Mouse (Mus musculus) midbrain, postnatal 0 days (tissue): ENCODE measurements around the gene Tldc2. TPM values are rescaled to one million over a fixed set of nuclear protein-coding genes. Genes with fewer than 3 reads are reported as not detected.

Experiments
- ATAC-seq: fragments of 200-750 bp; cut with Nextera tagmentation; 2 replicates; pipeline ENCODE4 v1.8.0; 2017; ENCODE audit warnings: moderate number of reproducible peaks, mild to moderate bottlenecking, moderate TSS enrichment, moderate library complexity; ENCODE audit not compliant: low FRiP score
- DNase-seq: peaks from one replicate; pipeline ENCODE4 v3.0.0-alpha.2; 2015; ENCODE audit warnings: low spot score
- H3K27ac ChIP-seq: fragments of 300-500 bp; sonication (generic); 2 replicates; pipeline ENCODE4 v1.5.1; 2014; ENCODE audit warnings: low read depth, mild to moderate bottlenecking, low read length, mixed read lengths
- H3K27me3 ChIP-seq: fragments of 300-500 bp; sonication (generic); 2 replicates; pipeline ENCODE4 v1.6.1; 2014; ENCODE audit warnings: low read length, control low read depth, mixed read lengths; ENCODE audit not compliant: insufficient read depth
- H3K36me3 ChIP-seq: fragments of 300-500 bp; sonication (generic); 2 replicates; pipeline ENCODE4 v1.6.1; 2014; ENCODE audit warnings: low read length, control low read depth, mixed read lengths; ENCODE audit not compliant: insufficient read depth
- H3K4me1 ChIP-seq: fragments of 300-500 bp; sonication (generic); 2 replicates; pipeline ENCODE4 v1.6.1; 2014; ENCODE audit warnings: mild to moderate bottlenecking, control low read depth, antibody characterized with exemption, low read length, mixed read lengths; ENCODE audit not compliant: insufficient read depth
- H3K4me2 ChIP-seq: fragments of 300-500 bp; sonication (generic); 2 replicates; pipeline ENCODE4 v1.6.1; 2014; ENCODE audit warnings: low read depth, mild to moderate bottlenecking, low read length, mixed read lengths; ENCODE audit not compliant: poor library complexity, severe bottlenecking
- H3K4me3 ChIP-seq: fragments of 300-500 bp; sonication (generic); 2 replicates; pipeline ENCODE4 v1.5.1; 2014; ENCODE audit warnings: low read depth, mild to moderate bottlenecking, low read length, moderate library complexity
- H3K9ac ChIP-seq: fragments of 300-500 bp; sonication (generic); replicated peaks from 2 replicates; pipeline ENCODE4 v1.6.1; 2014; ENCODE audit warnings: mild to moderate bottlenecking, low read length, moderate library complexity, mixed read lengths; ENCODE audit not compliant: poor library complexity, severe bottlenecking
- H3K9me3 ChIP-seq: fragments of 300-500 bp; sonication (generic); 2 replicates; pipeline ENCODE4 v1.6.1; 2016; ENCODE audit warnings: low read length, control low read depth
- CTCF ChIP-seq: IDR thresholded peaks from 2 replicates; pipeline ENCODE4 v1.5.1; 2016; ENCODE audit warnings: antibody characterized with exemption, mild to moderate bottlenecking
- WGBS: fragments of 180-500 bp; shearing (Covaris S2); extraction: QIAGEN DNeasy Blood & Tissue Kit; methylation state at CpG from one replicate; pipeline ENCODE4 v1.1.7; 2014; 5-methylcytosine and 5-hydroxymethylcytosine counted together
- polyA plus RNA-seq: library from polyadenylated mRNA; unstranded; fragments of >200 nt; fragmentation: Nextera tagmentation; extraction: Ambion mirVana; gene quantifications from 2 replicates; pipeline ENCODE4 v1.2.1, GENCODE M21; 2015
- total RNA-seq: library from RNA; depleted of rRNA; stranded (reverse); fragments of >200 nt; gene quantifications from 2 replicates; pipeline ENCODE4 v1.2.3, GENCODE M21; 2014

Tldc2 gene
- total and polyA plus RNA-seq, 2 experiments from 2014 or later: not detected

DNA sequence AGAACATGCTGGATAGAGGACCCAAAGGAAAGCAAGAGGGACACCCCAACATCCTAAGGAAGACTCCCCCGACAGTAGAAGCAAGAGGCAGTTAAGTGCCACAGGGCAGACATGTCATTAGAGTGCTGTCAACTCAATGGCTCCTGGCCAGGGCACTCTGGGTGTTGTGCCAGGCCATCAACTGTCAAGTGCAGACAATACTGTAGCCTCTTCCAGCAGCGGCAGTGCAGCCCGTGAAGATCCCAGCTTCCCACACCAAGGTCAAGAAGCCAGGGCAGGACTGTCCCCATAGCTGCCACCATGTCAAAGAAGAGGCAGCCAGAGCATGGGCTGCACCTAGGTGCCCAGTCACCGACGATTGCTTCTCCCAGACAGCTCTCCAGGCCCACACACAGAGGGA, 9.7 kb upstream of the Tldc2 start:
- Histone ChIP-seq H3K9me3 (no peaks in the 10 kb centered on the region), H3K9ac (peak overlapping the region; percentile 97), H3K36me3 (peaks cover 6% of the 10 kb centered on the region; the same call in 1 of the 2 replicates), H3K4me1 (peaks cover 31% of the 10 kb centered on the region), H3K27ac (peak overlapping the region; percentile 96), H3K4me3 (peak overlapping the region; percentile 92), H3K4me2 (peak overlapping the region; percentile 99), H3K27me3 (no peaks in the 10 kb centered on the region)
- DNase-seq: peak; percentile 75
- no peak for ATAC-seq
- WGBS: 10% methylated on average over 5 of the region's 5 CpGs
- TF ChIP-seq CTCF: no peak

DNA sequence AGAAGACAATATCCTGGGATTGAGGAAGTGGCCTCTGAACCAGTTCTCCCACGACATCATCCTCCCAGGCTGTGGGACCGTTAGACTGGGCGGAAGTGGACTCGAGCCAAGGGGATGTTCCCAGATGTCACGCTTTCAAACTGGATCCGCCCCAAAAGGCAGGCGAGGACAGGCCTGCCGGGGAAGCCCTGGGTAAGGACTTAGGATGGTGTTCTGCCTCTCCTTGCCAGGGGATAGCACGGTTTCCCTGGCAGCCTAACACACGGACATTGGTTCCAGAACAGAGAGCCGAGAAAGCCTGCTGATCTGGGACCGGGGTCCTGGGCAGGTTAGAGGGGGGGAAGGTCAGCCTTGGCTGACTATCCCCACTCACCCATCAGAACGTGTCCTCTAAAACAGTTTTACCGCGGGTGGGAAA, 9.2 kb upstream of the Tldc2 start:
- peak overlapping the region; percentile 97 for H3K9ac ChIP-seq
- H3K27me3 ChIP-seq: no peaks in the 10 kb centered on the region
- peaks cover 31% of the 10 kb centered on the region for H3K4me1 ChIP-seq
- WGBS: under 1% methylated on average over 15 of the region's 15 CpGs
- peak overlapping the region; percentile 92 for H3K4me3 ChIP-seq
- peaks cover 6% of the 10 kb centered on the region; the same call in 1 of the 2 replicates for H3K36me3 ChIP-seq
- H3K9me3 ChIP-seq: no peaks in the 10 kb centered on the region
- peak overlapping the region; percentile 96 for H3K27ac ChIP-seq
- ATAC-seq (no peak), DNase-seq (peak; percentile 82)
- H3K4me2 ChIP-seq: peak overlapping the region; percentile 99
- no peak for TF ChIP-seq CTCF

DNA sequence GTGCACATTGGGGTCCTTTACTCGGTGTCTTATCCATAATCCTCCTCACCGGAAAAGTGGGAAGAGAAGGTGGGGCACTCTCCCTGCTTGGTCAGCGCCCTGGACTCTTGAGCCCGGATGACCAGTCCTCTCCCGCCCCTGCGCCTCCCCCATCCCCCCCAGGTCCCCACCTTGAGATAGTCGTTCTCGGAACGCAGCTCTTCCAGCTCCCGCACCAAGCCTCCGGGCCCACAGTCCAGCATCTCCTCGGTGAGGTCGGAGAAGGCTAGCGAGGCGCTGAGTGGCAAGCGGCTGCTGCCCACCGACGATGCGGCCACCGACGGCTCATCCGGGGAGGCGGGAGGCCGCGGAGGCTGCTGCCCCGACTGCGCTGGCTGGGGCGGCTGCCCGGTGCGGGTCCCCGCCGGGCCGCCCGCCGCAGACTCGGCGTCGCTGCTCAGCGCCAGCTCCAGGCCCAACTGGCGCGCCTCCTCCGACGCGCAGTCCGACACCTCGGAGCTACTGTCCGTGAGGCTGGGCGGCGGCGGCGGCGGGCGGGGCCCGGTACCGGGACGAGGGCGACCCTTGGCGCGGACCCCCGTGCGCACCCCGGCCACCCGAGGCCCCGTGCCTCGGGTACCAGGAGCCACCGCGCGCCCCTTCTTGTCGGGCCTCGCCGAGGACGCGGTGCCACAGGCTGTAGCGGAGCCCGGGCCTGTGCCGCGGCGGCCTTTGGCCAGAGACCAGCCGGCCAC, 8.6 kb upstream of the Tldc2 start:
- Histone ChIP-seq H3K27me3 (no peaks in the 10 kb centered on the region), H3K36me3 (peaks cover 4% of the 10 kb centered on the region; the same call in 1 of the 2 replicates), H3K4me3 (peak overlapping the region; percentile 92), H3K27ac (peak overlapping the region; percentile 96), H3K9me3 (no peaks in the 10 kb centered on the region), H3K4me1 (peaks cover 31% of the 10 kb centered on the region), H3K4me2 (peak overlapping the region; percentile 99), H3K9ac (peak overlapping the region; percentile 97)
- 0% methylated on average over 51 of the region's 79 CpGs for WGBS
- DNase-seq (no peak), ATAC-seq (peak; percentile 11; the same call in 1 of the 2 replicates)
- no peak for TF ChIP-seq CTCF

DNA sequence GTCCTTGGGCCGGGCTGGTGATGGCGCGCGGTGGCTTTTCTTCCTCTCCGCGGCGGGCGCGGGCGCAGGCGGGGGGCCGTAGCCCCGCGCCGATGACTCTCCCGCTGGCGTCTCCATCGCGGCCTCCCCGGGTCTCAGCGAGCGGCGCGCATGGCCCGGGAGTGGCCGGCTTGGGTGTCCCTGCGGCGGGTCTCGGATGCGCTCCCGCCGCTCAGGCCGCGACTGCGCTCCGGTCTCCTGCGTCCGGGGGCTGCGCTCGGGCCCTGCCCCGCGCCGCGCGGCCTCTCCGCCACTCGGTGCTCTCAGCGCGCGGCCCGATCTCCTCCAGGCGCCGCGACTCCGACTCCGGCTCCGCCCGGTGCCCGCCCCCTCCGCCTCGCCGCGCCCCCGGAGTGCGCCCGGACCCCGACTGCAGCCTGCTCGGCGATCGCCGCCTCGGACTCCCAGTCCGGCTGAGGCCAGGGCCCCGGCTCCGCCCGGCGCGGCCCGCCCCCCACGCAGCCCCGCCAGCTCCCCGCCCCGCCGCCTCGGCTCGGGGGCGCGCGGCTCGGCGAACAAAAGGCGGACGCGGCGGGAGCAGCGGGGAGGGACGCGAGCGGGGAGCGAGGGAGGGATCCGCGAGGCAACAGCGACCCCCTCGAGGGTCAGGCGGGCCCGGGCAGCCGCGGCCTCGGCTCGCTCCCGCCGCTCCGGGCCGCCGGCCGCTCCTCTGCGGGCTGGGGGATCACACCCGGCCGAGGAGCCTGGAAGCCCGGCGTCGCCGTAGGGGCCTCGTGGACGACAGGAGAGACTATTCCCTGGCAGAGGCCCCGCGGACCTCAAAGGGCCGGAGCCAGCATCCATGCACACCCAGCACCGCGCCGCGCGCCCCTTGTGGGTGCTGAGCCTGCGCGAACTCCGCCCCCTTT, 7.8 kb upstream of the Tldc2 start, which contains the start of gene Soga1:
Gene Soga1 (minus strand): TSS at position 462 of the 908 bp plus-strand sequence.
- DNase-seq: peak; percentile 89
- Histone ChIP-seq H3K27me3 (no peaks in the 10 kb centered on the region), H3K4me2 (peak within 1 kb of the TSS; percentile 99), H3K27ac (peak within 1 kb of the TSS; percentile 96), H3K4me3 (peak within 1 kb of the TSS; percentile 92), H3K9ac (peak within 1 kb of the TSS; percentile 97), H3K4me1 (peaks cover 28% of the 10 kb centered on the region), H3K9me3 (no peaks in the 10 kb centered on the region), H3K36me3 (no peaks in the 10 kb centered on the region)
- under 1% methylated on average over 72 of the region's 136 CpGs for WGBS
- peak; percentile 50 for TF ChIP-seq CTCF
- ATAC-seq: peak; percentile 86

DNA sequence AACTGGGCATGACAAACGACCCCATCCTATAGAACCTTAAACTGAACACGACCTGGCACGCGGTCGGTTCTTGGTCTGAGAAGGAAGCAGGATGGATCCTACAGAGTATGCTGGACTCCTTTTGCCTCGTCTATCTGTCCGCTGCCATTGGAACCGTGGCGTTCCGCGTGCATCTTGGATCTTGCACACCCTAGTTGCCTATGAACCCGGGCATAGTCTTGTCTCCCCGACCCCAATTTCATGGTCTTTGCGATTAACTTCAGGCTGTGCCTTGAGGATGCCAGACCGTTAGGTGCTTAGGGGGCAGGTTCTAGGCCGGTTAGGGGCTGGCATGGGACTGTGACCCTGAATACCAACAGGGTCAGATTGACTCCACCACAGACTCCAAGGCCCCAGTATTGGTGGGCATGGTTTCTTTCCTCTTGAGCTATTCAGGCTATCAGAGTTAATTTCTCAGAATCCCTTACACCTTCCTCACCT, 7.1 kb upstream of the Tldc2 start:
- Histone ChIP-seq H3K4me1 (peaks cover 21% of the 10 kb centered on the region), H3K4me2 (peak overlapping the region; percentile 99), H3K27me3 (no peaks in the 10 kb centered on the region), H3K9me3 (no peaks in the 10 kb centered on the region), H3K36me3 (no peaks in the 10 kb centered on the region), H3K9ac (peak overlapping the region; percentile 97), H3K4me3 (peak overlapping the region; percentile 92), H3K27ac (peak overlapping the region; percentile 96)
- DNase-seq: no peak
- no peak for ATAC-seq
- no peak for TF ChIP-seq CTCF
- WGBS: 6% methylated on average over 16 of the region's 16 CpGs
